Mouse (Mus musculus) C2C12 (cell line): ENCODE measurements around the gene Ntmt1.
A peak's percentile ranks its signal among the peaks of the same experiment; 100 is the strongest.

ENCODE experiments used
- CEBPB ChIP-seq: IDR thresholded peaks from one replicate; pipeline ENCODE4 v1.6.1; 2011; ENCODE audit warnings: low read depth, mild to moderate bottlenecking, control low read depth, moderate library complexity
- CTCF ChIP-seq: IDR thresholded peaks from one replicate; pipeline ENCODE4 v1.5.1; 2011; ENCODE audit not compliant: control insufficient read depth, insufficient read depth, insufficient read length
- MAX ChIP-seq: IDR thresholded peaks from one replicate; pipeline ENCODE4 v1.6.1; 2011; ENCODE audit warnings: mild to moderate bottlenecking, control low read depth
- MYOD1 ChIP-seq: IDR thresholded peaks from one replicate; pipeline ENCODE4 v1.6.1; 2011; ENCODE audit warnings: low read depth; ENCODE audit not compliant: control insufficient read depth, insufficient read length
- MYOG ChIP-seq: IDR thresholded peaks from one replicate; pipeline ENCODE4 v1.6.1; 2011; ENCODE audit not compliant: control insufficient read depth, insufficient read length; ENCODE audit errors: extremely low read depth

DNA sequence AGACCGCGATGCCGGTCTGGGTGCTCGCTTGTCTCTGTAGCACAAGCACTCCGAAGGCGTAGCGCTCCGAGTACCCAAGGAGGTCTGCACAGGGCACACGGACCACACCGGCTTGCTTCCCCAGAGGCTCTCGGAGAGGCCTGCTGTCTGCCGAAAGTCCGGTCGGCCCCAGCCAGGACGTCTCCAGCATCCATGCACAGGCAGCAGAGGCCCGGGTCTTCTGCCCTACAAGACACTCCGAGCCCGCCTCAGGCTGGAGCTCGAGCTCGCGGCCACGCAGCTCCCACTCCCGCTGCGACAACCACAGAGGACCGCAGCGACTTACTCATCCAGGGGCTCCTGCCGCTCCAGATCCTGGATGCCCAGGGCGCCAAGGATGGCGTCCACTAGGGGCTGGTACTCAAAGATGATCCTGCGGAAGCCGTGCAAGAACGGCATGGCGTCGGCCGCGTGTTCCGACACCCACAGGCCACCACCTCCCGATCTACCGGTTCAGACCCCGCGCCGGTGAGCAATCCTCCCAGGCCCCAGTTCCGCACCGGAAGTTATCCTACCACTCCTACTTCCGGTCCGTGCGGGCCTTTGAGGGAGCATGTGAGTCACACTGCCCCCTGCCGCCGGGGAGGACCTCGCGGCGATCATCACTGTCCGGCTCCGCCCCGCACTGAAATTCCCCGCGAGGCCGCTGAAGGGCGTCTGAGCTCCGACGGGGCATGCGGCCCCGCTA, 20.3 kb downstream of the Ntmt1 start:
- TF ChIP-seq CTCF (peak; percentile 98), MAX (peak; percentile 83), MYOD1 (no peak), MYOG (no peak), CEBPB (no peak)
